Mouse (Mus musculus): Measurements from ENCODE around the gene Pitpnm3. TPM values are rescaled to one million over a fixed set of nuclear protein-coding genes. Genes with fewer than 3 reads are reported as not detected.

The Pitpnm3 gene
- polyA plus RNA-seq, 1 experiment from 2014 or later, result 0.50 TPM

GRCm38 (mm10) chr11:72055176-72055575 is 80.4 kb downstream of the Pitpnm3 start:
- Histone ChIP-seq H3K9ac (no peak overlapping the region), H3K9me3 (no peaks in the 10 kb centered on the region), H3K27ac (no peak overlapping the region), H3K36me3 (no peaks in the 10 kb centered on the region), H3K4me2 (replicated peaks) (no peak overlapping the region), H3K4me1 (replicated peaks) (peaks cover 16% of the 10 kb centered on the region), H3K27me3 (replicated peaks) (peaks cover 6% of the 10 kb centered on the region; the same call in 1 of the 2 replicates), H3K4me3 (replicated peaks) (no peak overlapping the region)
- 27% methylated on average over 2 of the region's 2 CpGs for WGBS
- ATAC-seq, result no peak

DNA sequence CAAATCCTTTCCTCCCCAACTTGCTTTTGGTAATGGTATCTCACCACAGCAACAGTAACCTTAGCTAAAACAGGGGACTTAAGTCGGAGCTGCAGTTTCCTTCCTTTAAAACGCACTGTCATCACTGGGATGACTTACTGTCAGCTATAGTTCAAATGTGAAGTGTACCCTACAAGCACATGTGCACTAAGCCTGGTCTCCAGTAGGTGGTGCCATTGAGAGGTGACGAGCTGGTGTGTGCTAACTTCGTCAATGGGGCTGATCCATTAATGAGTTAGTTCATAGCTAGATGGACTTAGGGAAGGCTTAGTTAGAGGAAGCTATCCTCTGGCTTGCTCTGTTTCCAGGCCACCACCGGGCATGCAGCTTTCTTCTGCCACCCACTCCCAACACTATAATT is 82.9 kb downstream of the Pitpnm3 start:
- H3K9me3 ChIP-seq, result no peaks in the 10 kb centered on the region
- WGBS, result 22% methylated on average over 5 of the region's 5 CpGs
- no peak overlapping the region for H3K9ac ChIP-seq
- peaks cover 6% of the 10 kb centered on the region; the same call in 1 of the 2 replicates for H3K27me3 ChIP-seq (replicated peaks)
- H3K27ac ChIP-seq, result no peak overlapping the region
- H3K4me2 ChIP-seq (replicated peaks), result no peak overlapping the region
- 0 out of 2 replicates have a peak, but pooled peaks have one; percentile 29 for ATAC-seq
- no peak overlapping the region for H3K4me3 ChIP-seq (replicated peaks)
- H3K4me1 ChIP-seq (replicated peaks), result peaks cover 19% of the 10 kb centered on the region
- no peaks in the 10 kb centered on the region for H3K36me3 ChIP-seq

DNA sequence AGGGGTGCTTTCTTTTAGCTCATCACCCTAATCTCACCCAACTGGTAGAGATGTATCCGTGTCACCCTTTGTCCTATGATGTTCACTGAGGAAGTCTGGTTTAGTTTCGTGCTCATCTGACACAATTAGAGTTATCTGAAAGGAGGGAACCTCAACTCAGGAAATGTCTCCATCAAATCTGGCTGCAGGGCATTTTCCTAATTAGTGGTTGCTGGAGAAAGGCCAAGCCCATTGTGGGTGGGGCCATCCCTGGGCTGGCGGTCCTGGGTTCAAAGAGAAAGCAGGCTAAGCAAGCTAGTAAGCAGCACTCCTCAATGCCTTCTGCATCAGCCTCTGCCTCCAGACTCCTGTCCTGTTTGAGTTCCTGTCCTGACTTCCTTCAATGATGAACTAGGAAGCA is 83.4 kb downstream of the Pitpnm3 start:
- Histone ChIP-seq H3K4me2 (replicated peaks) (no peak overlapping the region), H3K9ac (no peak overlapping the region), H3K4me1 (replicated peaks) (peaks cover 19% of the 10 kb centered on the region), H3K9me3 (no peaks in the 10 kb centered on the region), H3K36me3 (no peaks in the 10 kb centered on the region), H3K4me3 (replicated peaks) (no peak overlapping the region), H3K27ac (no peak overlapping the region), H3K27me3 (replicated peaks) (peaks cover 6% of the 10 kb centered on the region; the same call in 1 of the 2 replicates)
- no peak for ATAC-seq
- WGBS, result 70% methylated on average over 3 of the region's 3 CpGs

DNA sequence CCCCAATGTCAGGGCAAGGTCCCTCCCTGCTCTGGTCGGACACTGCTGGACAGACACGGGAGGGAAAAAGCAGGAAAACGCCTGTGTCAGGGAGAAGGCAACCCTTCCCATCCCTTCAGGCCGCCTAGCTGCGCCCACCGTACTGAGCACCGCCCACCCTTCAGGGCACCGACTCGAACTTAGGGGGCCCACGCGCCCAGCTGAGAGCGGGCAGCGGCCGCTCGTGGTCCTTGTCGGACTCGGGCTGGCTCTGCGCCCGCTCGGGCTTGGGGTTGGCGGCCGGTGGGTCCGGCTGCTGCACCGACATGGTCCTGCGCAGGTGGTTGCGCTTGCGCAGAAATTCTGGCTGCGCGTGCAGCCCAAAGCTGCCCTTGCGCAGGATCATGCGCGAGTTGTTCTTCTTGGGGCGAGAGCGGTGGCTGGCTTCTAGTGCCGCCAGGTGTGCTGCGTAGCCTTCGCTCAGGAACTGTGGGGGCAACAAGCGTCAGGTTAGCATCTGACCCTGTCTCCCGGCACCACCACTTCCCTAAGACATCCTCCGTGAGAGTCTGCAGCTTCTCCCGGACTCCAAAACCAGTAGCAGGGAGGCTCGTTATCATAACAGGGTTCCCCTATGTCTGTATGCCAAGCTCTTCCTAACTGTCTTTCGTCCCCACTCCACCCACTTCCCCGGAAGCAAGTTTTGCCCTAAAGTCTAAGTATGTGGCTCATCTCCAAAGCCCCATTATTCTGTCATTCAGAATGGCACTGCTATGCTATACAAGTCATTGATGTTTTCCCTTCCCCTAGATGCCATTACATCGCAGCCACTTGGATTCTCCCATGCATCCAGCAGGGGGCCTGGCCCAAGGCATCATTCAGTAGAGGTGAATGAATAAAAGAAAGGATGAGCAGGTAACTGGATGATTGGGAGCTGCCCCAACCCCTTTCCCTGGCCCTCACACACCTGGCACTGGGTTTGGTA is 84.4 kb downstream of the Pitpnm3 start:
- ATAC-seq, result peak; percentile 57
- peaks cover 9% of the 10 kb centered on the region; the same call in 1 of the 2 replicates for H3K36me3 ChIP-seq

GRCm38 (mm10) chr11:72050168-72050894 is 85.2 kb downstream of the Pitpnm3 start:
- peaks cover 19% of the 10 kb centered on the region for H3K4me1 ChIP-seq (replicated peaks)
- H3K27me3 ChIP-seq (replicated peaks), result peaks cover 6% of the 10 kb centered on the region; the same call in 1 of the 2 replicates
- H3K9ac ChIP-seq, result peak overlapping the region; percentile 62
- peak overlapping the region; percentile 49 for H3K4me3 ChIP-seq (replicated peaks)
- no peaks in the 10 kb centered on the region for H3K9me3 ChIP-seq
- no peak for ATAC-seq
- peak overlapping the region; percentile 94 for H3K4me2 ChIP-seq (replicated peaks)
- peaks cover 9% of the 10 kb centered on the region; the same call in 1 of the 2 replicates for H3K36me3 ChIP-seq
- no peak overlapping the region for H3K27ac ChIP-seq
- WGBS, result 24% methylated on average over 14 of the region's 14 CpGs

More for the DNA sequence above, 84.4 kb downstream of the Pitpnm3 start:
- H3K4me2 ChIP-seq (replicated peaks), result peak overlapping the region; percentile 94
- peaks cover 19% of the 10 kb centered on the region for H3K4me1 ChIP-seq (replicated peaks)
- peak overlapping the region; percentile 49 for H3K4me3 ChIP-seq (replicated peaks)
- WGBS, result 3% methylated on average over 45 of the region's 45 CpGs
- no peak overlapping the region for H3K27ac ChIP-seq
- H3K27me3 ChIP-seq (replicated peaks), result peaks cover 6% of the 10 kb centered on the region; the same call in 1 of the 2 replicates
- no peaks in the 10 kb centered on the region for H3K9me3 ChIP-seq
- H3K9ac ChIP-seq, result peak overlapping the region; percentile 62

DNA sequence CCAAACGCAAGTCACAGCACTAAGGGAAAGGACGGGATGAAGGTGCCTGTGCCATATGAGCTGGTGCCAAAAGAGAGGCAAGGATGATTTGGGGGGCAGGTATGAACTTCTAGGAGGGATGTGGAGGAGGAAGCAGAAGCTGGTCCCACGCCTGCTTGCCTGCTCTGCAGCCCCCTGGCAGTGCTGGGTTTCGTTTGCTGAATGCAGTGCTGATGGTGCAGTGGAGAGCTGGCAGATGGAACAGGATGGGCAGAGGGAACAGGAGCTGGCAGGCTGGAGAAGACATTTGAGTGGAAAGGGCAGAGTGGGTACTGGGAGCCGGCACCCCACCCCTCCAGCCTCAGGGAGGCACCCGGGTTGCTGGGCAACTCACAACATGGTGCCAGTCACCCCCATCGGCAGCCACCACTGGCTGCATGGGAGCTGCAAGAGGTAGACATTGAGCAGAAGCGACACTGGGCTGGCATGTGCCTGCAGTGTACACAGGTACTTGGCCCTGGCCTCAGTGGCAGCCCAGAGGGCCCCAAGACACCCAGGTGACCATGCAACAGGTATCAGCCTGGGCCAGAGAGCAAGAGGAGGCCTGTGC is 86.3 kb downstream of the Pitpnm3 start:
- H3K9ac ChIP-seq, result no peak overlapping the region
- peaks cover 6% of the 10 kb centered on the region; the same call in 1 of the 2 replicates for H3K27me3 ChIP-seq (replicated peaks)
- no peak overlapping the region for H3K4me3 ChIP-seq (replicated peaks)
- H3K4me2 ChIP-seq (replicated peaks), result no peak overlapping the region
- peaks cover 19% of the 10 kb centered on the region for H3K4me1 ChIP-seq (replicated peaks)
- H3K36me3 ChIP-seq, result peaks cover 13% of the 10 kb centered on the region; the same call in 1 of the 2 replicates
- no peak overlapping the region for H3K27ac ChIP-seq
- no peak for ATAC-seq
- no peaks in the 10 kb centered on the region for H3K9me3 ChIP-seq
- 79% methylated on average over 8 of the region's 8 CpGs for WGBS

GRCm38 (mm10) chr11:72048730-72049129 is 86.8 kb downstream of the Pitpnm3 start:
- Histone ChIP-seq H3K4me1 (replicated peaks) (peaks cover 19% of the 10 kb centered on the region), H3K9ac (no peak overlapping the region), H3K36me3 (peaks cover 13% of the 10 kb centered on the region; the same call in 1 of the 2 replicates), H3K27me3 (replicated peaks) (peaks cover 6% of the 10 kb centered on the region; the same call in 1 of the 2 replicates), H3K9me3 (no peaks in the 10 kb centered on the region), H3K4me2 (replicated peaks) (no peak overlapping the region), H3K27ac (no peak overlapping the region), H3K4me3 (replicated peaks) (no peak overlapping the region)
- WGBS, result 82% methylated on average over 6 of the region's 6 CpGs
- no peak for ATAC-seq

DNA sequence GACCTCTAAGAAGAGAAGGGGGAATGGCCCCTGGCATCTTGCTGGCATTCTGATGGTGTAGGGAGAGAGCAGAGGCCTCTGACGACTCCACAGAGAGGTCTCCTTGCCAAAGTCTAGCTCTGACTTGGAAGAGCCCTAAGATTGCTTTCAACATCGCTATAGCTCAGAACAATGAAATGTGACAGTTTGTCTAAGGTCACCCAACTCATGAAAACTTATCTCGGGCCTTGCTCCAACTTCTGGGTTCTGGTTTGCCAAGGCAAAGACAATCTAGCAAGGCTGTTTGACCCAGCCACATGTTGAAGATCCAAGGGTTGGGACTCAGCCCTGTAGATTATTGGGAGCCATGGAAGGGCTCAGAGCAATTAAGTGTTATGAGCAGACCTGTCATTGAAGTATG is 91.3 kb downstream of the Pitpnm3 start:
- no peak overlapping the region for H3K27ac ChIP-seq
- 0 out of 2 replicates have a peak, but pooled peaks cover 5% of the 10 kb centered on the region for H3K27me3 ChIP-seq (replicated peaks)
- peaks cover 13% of the 10 kb centered on the region; the same call in 1 of the 2 replicates for H3K36me3 ChIP-seq
- no peak overlapping the region for H3K9ac ChIP-seq
- ATAC-seq, result no peak
- peaks cover 25% of the 10 kb centered on the region for H3K4me1 ChIP-seq (replicated peaks)
- WGBS, result 81% methylated on average over 3 of the region's 3 CpGs
- H3K9me3 ChIP-seq, result no peaks in the 10 kb centered on the region
- H3K4me3 ChIP-seq (replicated peaks), result no peak overlapping the region
- peak overlapping the region; percentile 91 for H3K4me2 ChIP-seq (replicated peaks)

DNA sequence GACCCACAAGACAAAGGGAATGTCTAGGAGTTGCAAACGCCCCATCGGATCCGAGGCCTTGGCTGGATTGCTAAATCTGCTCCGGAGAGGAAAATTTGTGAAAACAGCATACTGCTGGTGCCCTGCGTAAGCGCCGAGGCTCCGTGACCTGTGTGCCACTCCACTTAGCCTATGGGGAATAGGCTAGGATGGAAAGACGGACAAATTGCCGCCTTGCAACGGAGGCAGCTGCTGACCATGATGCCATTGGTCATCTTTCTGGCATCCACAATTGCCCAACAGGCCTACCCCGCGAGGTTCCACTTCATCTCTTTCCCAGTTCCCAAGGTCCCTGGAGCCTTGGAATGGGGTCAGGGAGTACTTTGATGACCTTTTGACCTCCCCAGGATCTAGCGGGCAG is 92.9 kb downstream of the Pitpnm3 start:
- peak overlapping the region; percentile 73 for H3K4me3 ChIP-seq (replicated peaks)
- no peaks in the 10 kb centered on the region for H3K9me3 ChIP-seq
- 0 out of 2 replicates have a peak, but pooled peaks cover 5% of the 10 kb centered on the region for H3K27me3 ChIP-seq (replicated peaks)
- H3K27ac ChIP-seq, result no peak overlapping the region
- ATAC-seq, result peak; percentile 15; the same call in 1 of the 2 replicates
- WGBS, result 2% methylated on average over 14 of the region's 14 CpGs
- H3K36me3 ChIP-seq, result peaks cover 13% of the 10 kb centered on the region; the same call in 1 of the 2 replicates
- H3K4me2 ChIP-seq (replicated peaks), result peak overlapping the region; percentile 91
- H3K9ac ChIP-seq, result peak overlapping the region; percentile 60
- H3K4me1 ChIP-seq (replicated peaks), result peaks cover 25% of the 10 kb centered on the region

GRCm38 (mm10) chr11:72041768-72042607 is 93.6 kb downstream of the Pitpnm3 start, which contains the start of gene Pimreg:
Gene Pimreg, plus strand, starts transcription at chr11:72042032.
- ATAC-seq, result peak; percentile 96
- peak within 1 kb of the TSS; percentile 60 for H3K9ac ChIP-seq
- peak within 1 kb of the TSS; percentile 77 for H3K27ac ChIP-seq
- 1% methylated on average over 52 of the region's 52 CpGs for WGBS
- H3K27me3 ChIP-seq (replicated peaks), result 0 out of 2 replicates have a peak, but pooled peaks cover 5% of the 10 kb centered on the region
- peak within 1 kb of the TSS; percentile 91 for H3K4me2 ChIP-seq (replicated peaks)
- peak within 1 kb of the TSS; percentile 73 for H3K4me3 ChIP-seq (replicated peaks)
- peaks cover 25% of the 10 kb centered on the region for H3K4me1 ChIP-seq (replicated peaks)
- no peaks in the 10 kb centered on the region for H3K9me3 ChIP-seq
- H3K36me3 ChIP-seq, result peaks cover 12% of the 10 kb centered on the region; the same call in 1 of the 2 replicates

GRCm38 (mm10) chr11:72041290-72041767 is 94.2 kb downstream of the Pitpnm3 start:
- no peak for ATAC-seq
- Histone ChIP-seq H3K4me1 (replicated peaks) (peaks cover 25% of the 10 kb centered on the region), H3K4me3 (replicated peaks) (peak overlapping the region; percentile 73), H3K4me2 (replicated peaks) (peak overlapping the region; percentile 91), H3K9me3 (no peaks in the 10 kb centered on the region), H3K27ac (peak overlapping the region; percentile 77; the same call in 1 of the 2 replicates), H3K36me3 (peaks cover 6% of the 10 kb centered on the region; the same call in 1 of the 2 replicates), H3K27me3 (replicated peaks) (0 out of 2 replicates have a peak, but pooled peaks cover 5% of the 10 kb centered on the region), H3K9ac (peak overlapping the region; percentile 58)
- WGBS, result 14% methylated on average over 6 of the region's 6 CpGs

Measured in intestine, embryonic 15.5 days (tissue).